Mouse (Mus musculus) liver, adult 2 months (tissue): Measurements from ENCODE around the gene Ror1. TPM values are rescaled to one million over a fixed set of nuclear protein-coding genes. Genes with fewer than 3 reads are reported as not detected.

Experiments
- DNase-seq: peaks from one replicate; pipeline ENCODE4 v3.0.0-alpha.2; 2011; ENCODE audit warnings: low read depth, low spot score; ENCODE audit errors: extremely low read depth
- H3K27ac ChIP-seq: fragments of 200-500 bp; replicated peaks from 2 replicates; pipeline ENCODE4 v1.5.1; 2012; ENCODE audit warnings: low read depth, mild to moderate bottlenecking, control low read depth, inconsistent platforms, low read length; ENCODE audit not compliant: insufficient read depth
- H3K27me3 ChIP-seq: fragments of 200-500 bp; 2 replicates; pipeline ENCODE4 v1.6.1; 2012; ENCODE audit warnings: mild to moderate bottlenecking, moderate library complexity, low read length, inconsistent platforms; ENCODE audit not compliant: control insufficient read depth, insufficient read depth
- H3K36me3 ChIP-seq: fragments of 200-500 bp; 2 replicates; pipeline ENCODE4 v1.6.1; 2012; ENCODE audit warnings: low read length, inconsistent platforms; ENCODE audit not compliant: control insufficient read depth, insufficient read depth
- H3K4me1 ChIP-seq: fragments of 200-500 bp; 2 replicates; pipeline ENCODE4 v1.6.1; 2011; ENCODE audit warnings: low read length; ENCODE audit not compliant: control insufficient read depth, insufficient read depth
- H3K4me3 ChIP-seq: fragments of 200-500 bp; 2 replicates; pipeline ENCODE4 v1.5.1; 2011; ENCODE audit warnings: low read depth, mild to moderate bottlenecking, control low read depth, low read length, moderate library complexity; ENCODE audit not compliant: insufficient read depth
- H3K79me2 ChIP-seq: fragments of 200-500 bp; 2 replicates; pipeline ENCODE4 v1.6.1; 2012; ENCODE audit warnings: inconsistent platforms, mild to moderate bottlenecking, low read length, moderate library complexity; ENCODE audit not compliant: control insufficient read depth, insufficient read depth
- H3K9ac ChIP-seq: fragments of 200-500 bp; 2 replicates; pipeline ENCODE4 v1.6.1; 2012; ENCODE audit warnings: low read depth, mild to moderate bottlenecking, control low read depth, inconsistent platforms, low read length
- CTCF ChIP-seq: fragments of 200-500 bp; IDR thresholded peaks from 2 replicates; pipeline ENCODE4 v1.5.1; 2011; ENCODE audit warnings: low read depth, low read length, control low read depth
- POLR2A ChIP-seq: fragments of 200-500 bp; IDR thresholded peaks from 2 replicates; pipeline ENCODE4 v1.6.1; 2011; ENCODE audit warnings: low read length, control low read depth; ENCODE audit not compliant: insufficient read depth; ENCODE audit errors: extremely low read depth
- WGBS: fragments of 180-500 bp; shearing (Covaris S2); methylation state at CpG from one replicate; pipeline ENCODE4 v1.1.7; 2018; 5-methylcytosine and 5-hydroxymethylcytosine counted together
- polyA plus RNA-seq: library from polyadenylated mRNA; depleted of rRNA; stranded (reverse); fragments of >200 nt; gene quantifications from 2 replicates; pipeline ENCODE4 v1.2.3, GENCODE M21; 2012
- total RNA-seq: library from RNA; depleted of rRNA; stranded (reverse); fragments of >200 nt; gene quantifications from 2 replicates; pipeline ENCODE4 v1.2.3, GENCODE M21; 2014

Ror1 gene
- total and polyA plus RNA-seq, 2 experiments, result 0.56 to 1.4 TPM

- Histone ChIP-seq H3K36me3 (no peaks in the 10 kb centered on the region), H3K79me2 (no peaks in the 10 kb centered on the region), H3K9ac (no peak overlapping the region), H3K4me1 (peaks cover 4% of the 10 kb centered on the region), H3K4me3 (no peak overlapping the region), H3K27me3 (no peaks in the 10 kb centered on the region), H3K27ac (no peak overlapping the region)
- TF ChIP-seq CTCF (no peak), POLR2A (no peak)
- WGBS, result 92% methylated on average over 7 of the region's 7 CpGs
- DNase-seq, result no peak
Observed at GRCm38 (mm10) chr4:100363666-100364065, 268.1 kb downstream of the Ror1 start.

- no peak overlapping the region for H3K9ac ChIP-seq
- peak overlapping the region; percentile 98 for H3K27ac ChIP-seq
- no peak overlapping the region for H3K4me3 ChIP-seq
- H3K79me2 ChIP-seq, result no peaks in the 10 kb centered on the region
- TF ChIP-seq CTCF (no peak), POLR2A (no peak)
- peak; percentile 96 for DNase-seq
- peaks cover 14% of the 10 kb centered on the region for H3K4me1 ChIP-seq
- WGBS, result 52% methylated on average over 2 of the region's 2 CpGs
- H3K36me3 ChIP-seq, result no peaks in the 10 kb centered on the region
- no peaks in the 10 kb centered on the region for H3K27me3 ChIP-seq
Observed at GRCm38 (mm10) chr4:100368691-100369090, 273.1 kb downstream of the Ror1 start.

- peak; percentile 93 for DNase-seq
Observed at GRCm38 (mm10) chr4:100369541-100370174, 274.1 kb downstream of the Ror1 start.

DNA sequence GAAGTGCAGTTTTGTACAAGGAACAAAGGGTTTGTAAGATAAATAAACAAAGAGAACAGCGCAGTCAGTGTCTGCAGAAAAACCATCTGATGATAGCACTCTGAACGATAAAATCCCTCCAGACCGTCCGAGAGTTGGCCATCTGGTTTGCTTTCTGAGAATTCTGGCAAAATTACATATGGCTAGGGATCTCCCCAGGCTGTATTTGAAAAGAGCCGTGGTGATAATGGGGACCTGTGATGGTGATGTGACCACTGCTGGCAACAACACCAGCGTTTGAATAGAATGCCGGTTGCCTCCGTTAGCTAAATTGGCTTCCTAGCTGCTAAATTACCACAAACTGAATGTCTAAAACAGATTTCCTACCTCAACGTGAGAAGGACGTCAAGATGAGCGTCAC, 277.2 kb downstream of the Ror1 start:
- 75% methylated on average over 11 of the region's 11 CpGs for WGBS
- H3K27ac ChIP-seq, result no peak overlapping the region
- no peak for DNase-seq
- H3K79me2 ChIP-seq, result no peaks in the 10 kb centered on the region
- H3K4me1 ChIP-seq, result peaks cover 12% of the 10 kb centered on the region
- H3K36me3 ChIP-seq, result no peaks in the 10 kb centered on the region
- no peaks in the 10 kb centered on the region for H3K27me3 ChIP-seq
- no peak overlapping the region for H3K4me3 ChIP-seq
- TF ChIP-seq CTCF (no peak), POLR2A (no peak)
- no peak overlapping the region for H3K9ac ChIP-seq

More at GRCm38 (mm10) chr4:100369541-100370174, 274.1 kb downstream of the Ror1 start:
- H3K4me3 ChIP-seq, result peak overlapping the region; percentile 13; the same call in 1 of the 2 replicates
- peaks cover 12% of the 10 kb centered on the region for H3K4me1 ChIP-seq
- no peaks in the 10 kb centered on the region for H3K27me3 ChIP-seq
- 26% methylated on average over 7 of the region's 7 CpGs for whole genome bisulfite sequencing
- H3K27ac ChIP-seq, result peak overlapping the region; percentile 98
- no peaks in the 10 kb centered on the region for H3K79me2 ChIP-seq
- no peak for TF ChIP-seq CTCF
- no peak for TF ChIP-seq POLR2A
- H3K36me3 ChIP-seq, result no peaks in the 10 kb centered on the region
- peak overlapping the region; percentile 56 for H3K9ac ChIP-seq

DNA sequence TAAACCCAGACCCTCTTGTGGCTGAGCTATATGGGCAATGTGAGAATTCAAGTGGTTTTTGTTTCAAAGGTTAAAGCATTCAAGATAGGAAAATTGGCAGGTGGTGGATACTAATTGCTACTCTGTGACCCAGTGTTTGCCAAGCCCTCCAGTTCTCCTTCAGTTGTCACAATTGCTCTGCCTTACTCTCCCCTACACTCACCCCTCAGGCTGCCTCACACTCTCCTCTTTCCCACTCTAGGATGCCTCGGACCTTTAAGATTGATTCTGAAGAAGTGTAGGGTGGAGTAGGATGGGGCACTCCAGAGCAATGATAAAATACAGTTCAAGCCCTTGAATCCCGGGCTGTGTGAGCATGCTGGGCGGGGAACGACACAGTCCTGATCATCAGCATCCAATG, 278.2 kb downstream of the Ror1 start:
- Histone ChIP-seq H3K4me1 (peaks cover 10% of the 10 kb centered on the region), H3K79me2 (no peaks in the 10 kb centered on the region), H3K4me3 (no peak overlapping the region), H3K36me3 (no peaks in the 10 kb centered on the region), H3K9ac (no peak overlapping the region), H3K27me3 (no peaks in the 10 kb centered on the region), H3K27ac (no peak overlapping the region)
- DNase-seq, result no peak
- WGBS, result 86% methylated on average over 4 of the region's 4 CpGs
- TF ChIP-seq POLR2A, result no peak
- TF ChIP-seq CTCF, result no peak

GRCm38 (mm10) chr4:100375286-100375685, 279.7 kb downstream of the Ror1 start:
- no peak for TF ChIP-seq POLR2A
- no peak for TF ChIP-seq CTCF
- Histone ChIP-seq H3K27me3 (no peaks in the 10 kb centered on the region), H3K4me3 (no peak overlapping the region), H3K9ac (no peak overlapping the region), H3K36me3 (no peaks in the 10 kb centered on the region), H3K27ac (no peak overlapping the region), H3K4me1 (peaks cover 2% of the 10 kb centered on the region; the same call in 1 of the 2 replicates), H3K79me2 (no peaks in the 10 kb centered on the region)
- no peak for DNase-seq
- 92% methylated on average over 5 of the region's 5 CpGs for WGBS
